Mouse (Mus musculus): ENCODE data around the gene Camsap3. TPM values are rescaled to one million over a fixed set of nuclear protein-coding genes. Genes with fewer than 3 reads are reported as not detected.

Gene Camsap3
- polyA plus RNA-seq (2015; fragmentation: Nextera tagmentation; extraction: Ambion mirVana): 23.4 and 26.1 TPM in 2 replicates

DNA sequence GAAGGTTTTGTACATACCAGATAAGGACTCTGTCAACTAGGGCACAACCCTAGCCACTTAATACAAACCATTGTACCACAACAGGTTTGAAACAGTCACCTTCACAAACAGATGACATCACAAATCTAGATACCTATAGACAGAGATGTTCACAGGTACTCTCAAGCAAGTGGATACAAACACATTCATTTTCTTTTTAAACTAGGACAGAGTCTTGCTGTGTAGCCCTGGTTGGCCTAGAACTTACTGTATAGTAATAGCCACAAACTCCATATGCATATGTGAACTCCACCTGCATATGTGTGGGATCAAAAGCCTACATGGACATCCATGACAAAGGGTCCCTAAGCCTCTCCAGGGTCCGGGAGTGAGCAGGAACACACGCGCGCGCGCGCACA is at the start of gene Camsap3:
TSS of gene Camsap3 (plus strand) at position 301 of the 398 bp plus-strand sequence.
- Histone ChIP-seq H3K4me1 (ENCODE audit: control insufficient read depth, insufficient read depth, low read length) (no peaks in the 10 kb centered on the region), H3K4me2 (ENCODE audit: low read depth, low read length) (peak within 1 kb of the TSS; percentile 83), H3K27me3 (replicated peaks; ENCODE audit: control insufficient read depth, insufficient read depth, low read length) (peaks cover 3% of the 10 kb centered on the region; the same call in 1 of the 2 replicates), H3K4me3 (ENCODE audit: low read length) (peak within 1 kb of the TSS; percentile 73), H3K36me3 (ENCODE audit: control insufficient read depth, insufficient read depth, low read length) (no peaks in the 10 kb centered on the region), H3K9me3 (ENCODE audit: control insufficient read depth, low read length) (no peaks in the 10 kb centered on the region), H3K27ac (ENCODE audit: low read length) (peak within 1 kb of the TSS; percentile 93), H3K9ac (ENCODE audit: low read depth, low read length) (peak within 1 kb of the TSS; percentile 87)
- WGBS: 3% methylated on average over 7 of the region's 7 CpGs
- no peak for ATAC-seq

DNA sequence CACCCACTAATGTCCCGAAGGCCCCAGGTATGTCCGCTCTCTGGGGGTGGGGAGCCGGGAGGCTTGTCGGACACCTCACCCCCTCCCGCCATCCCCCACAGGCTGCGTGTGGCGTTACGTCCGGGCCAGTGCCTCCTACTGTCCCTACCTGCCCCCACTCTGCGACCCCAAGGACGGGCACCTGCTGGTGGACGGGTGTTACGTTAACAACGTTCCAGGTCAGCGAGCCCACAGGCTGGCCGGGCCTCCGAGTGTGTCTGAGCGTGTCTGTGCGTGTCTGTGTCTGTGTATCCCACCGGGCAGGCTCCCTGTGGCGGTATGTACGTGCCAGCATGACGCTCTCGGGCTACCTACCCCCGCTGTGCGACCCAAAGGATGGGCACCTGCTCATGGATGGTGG is 49.4 kb upstream of the Camsap3 start:
- no peaks in the 10 kb centered on the region for H3K27me3 ChIP-seq (replicated peaks; ENCODE audit: control insufficient read depth, insufficient read depth, low read length)
- H3K9me3 ChIP-seq (ENCODE audit: control insufficient read depth, low read length): no peaks in the 10 kb centered on the region
- ATAC-seq: no peak
- H3K9ac ChIP-seq (ENCODE audit: low read depth, low read length): no peak overlapping the region
- no peak overlapping the region for H3K4me3 ChIP-seq (ENCODE audit: low read length)
- peaks cover 24% of the 10 kb centered on the region for H3K36me3 ChIP-seq (ENCODE audit: control insufficient read depth, insufficient read depth, low read length)
- no peaks in the 10 kb centered on the region for H3K4me1 ChIP-seq (ENCODE audit: control insufficient read depth, insufficient read depth, low read length)
- no peak overlapping the region for H3K27ac ChIP-seq (ENCODE audit: low read length)
- H3K4me2 ChIP-seq (ENCODE audit: low read depth, low read length): no peak overlapping the region
- 96% methylated on average over 26 of the region's 26 CpGs for WGBS

DNA sequence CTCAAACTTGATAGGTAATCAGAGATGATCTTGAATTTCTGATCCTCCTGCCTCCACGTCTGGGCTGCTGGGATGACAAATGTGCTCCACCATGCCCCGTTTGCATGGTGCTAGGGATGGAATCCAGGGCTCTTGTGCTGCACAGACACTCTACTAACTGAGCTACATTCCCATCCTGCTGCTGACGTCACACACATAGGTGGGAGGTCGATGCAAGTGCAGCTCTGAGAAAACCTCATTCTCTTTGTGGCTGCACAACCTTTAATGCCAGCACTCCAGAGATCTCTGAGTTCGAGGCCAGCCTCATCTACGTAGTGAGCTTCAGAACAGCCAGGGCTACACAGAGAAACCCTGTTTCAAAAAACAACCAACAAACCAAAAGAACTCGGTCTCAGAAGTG is 47.9 kb upstream of the Camsap3 start:
- peaks cover 35% of the 10 kb centered on the region for H3K36me3 ChIP-seq (ENCODE audit: control insufficient read depth, insufficient read depth, low read length)
- no peak for ATAC-seq
- H3K27me3 ChIP-seq (replicated peaks; ENCODE audit: control insufficient read depth, insufficient read depth, low read length): no peaks in the 10 kb centered on the region
- no peak overlapping the region for H3K4me2 ChIP-seq (ENCODE audit: low read depth, low read length)
- no peak overlapping the region for H3K27ac ChIP-seq (ENCODE audit: low read length)
- no peaks in the 10 kb centered on the region for H3K4me1 ChIP-seq (ENCODE audit: control insufficient read depth, insufficient read depth, low read length)
- no peaks in the 10 kb centered on the region for H3K9me3 ChIP-seq (ENCODE audit: control insufficient read depth, low read length)
- no peak overlapping the region for H3K4me3 ChIP-seq (ENCODE audit: low read length)
- 84% methylated on average over 7 of the region's 7 CpGs for WGBS
- H3K9ac ChIP-seq (ENCODE audit: low read depth, low read length): no peak overlapping the region

DNA sequence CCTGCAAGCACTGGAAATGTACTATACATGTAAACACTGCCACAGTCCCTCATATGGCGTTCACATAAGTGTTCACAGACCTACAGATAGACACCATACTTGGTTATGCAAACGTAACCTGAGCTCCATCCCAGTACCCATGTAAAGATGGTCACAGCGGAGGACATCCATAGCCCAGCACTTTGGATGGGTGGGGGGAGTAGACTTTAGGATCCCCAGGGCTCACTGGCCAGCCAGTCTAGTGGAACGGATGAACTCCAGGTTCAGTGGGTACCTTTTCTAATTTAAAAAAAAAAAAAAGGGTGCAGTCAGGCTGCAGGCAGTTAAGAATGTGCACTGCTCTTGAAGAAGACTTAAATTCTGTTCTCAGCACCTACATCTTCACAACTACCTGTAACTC is 47.0 kb upstream of the Camsap3 start:
- ATAC-seq: no peak
- Histone ChIP-seq H3K27me3 (replicated peaks; ENCODE audit: control insufficient read depth, insufficient read depth, low read length) (no peaks in the 10 kb centered on the region), H3K4me1 (ENCODE audit: control insufficient read depth, insufficient read depth, low read length) (no peaks in the 10 kb centered on the region), H3K36me3 (ENCODE audit: control insufficient read depth, insufficient read depth, low read length) (peaks cover 37% of the 10 kb centered on the region), H3K4me2 (ENCODE audit: low read depth, low read length) (no peak overlapping the region), H3K9ac (ENCODE audit: low read depth, low read length) (no peak overlapping the region), H3K27ac (ENCODE audit: low read length) (no peak overlapping the region), H3K4me3 (ENCODE audit: low read length) (no peak overlapping the region), H3K9me3 (ENCODE audit: control insufficient read depth, low read length) (no peaks in the 10 kb centered on the region)
- WGBS: 89% methylated on average over 4 of the region's 4 CpGs

DNA sequence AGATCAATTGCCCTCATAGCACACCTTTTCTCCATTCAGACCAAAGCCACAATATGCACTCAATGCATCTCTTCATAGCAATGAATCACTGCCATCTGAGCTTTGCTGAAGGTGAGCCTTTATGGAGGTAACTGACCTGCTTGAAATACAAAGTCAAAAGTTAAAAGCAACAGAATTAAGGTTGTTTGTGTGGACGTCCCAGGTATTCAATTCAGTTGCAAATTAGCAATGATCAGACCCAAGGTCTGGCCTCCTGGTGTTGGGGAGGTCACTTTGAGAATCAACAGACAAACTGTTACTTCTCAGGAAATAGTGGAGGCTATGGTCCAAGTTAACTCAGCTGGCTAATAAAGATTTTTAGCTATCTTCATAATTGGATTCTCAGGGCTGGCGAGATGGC is 40.6 kb upstream of the Camsap3 start:
- WGBS: 90% methylated on average over 2 of the region's 2 CpGs

DNA sequence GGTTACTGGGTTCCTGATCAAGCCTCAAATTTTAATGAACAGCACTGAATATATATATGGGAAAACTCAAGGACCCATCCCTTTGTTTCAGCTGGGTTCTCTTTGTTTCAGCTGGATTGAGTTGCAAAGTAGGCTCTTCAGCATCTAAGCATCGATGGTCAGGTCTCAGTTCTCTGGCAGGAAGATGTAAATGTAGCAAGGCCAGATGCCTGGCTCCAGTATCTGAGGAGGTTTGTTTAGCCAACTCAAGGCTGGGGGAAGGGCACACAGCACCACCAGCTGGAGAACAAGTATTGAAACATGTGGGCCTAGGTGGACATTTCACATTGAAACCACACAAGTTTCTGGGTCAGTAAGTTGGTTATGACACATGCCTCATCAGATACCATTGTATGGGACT is 34.9 kb upstream of the Camsap3 start:
- Histone ChIP-seq H3K36me3 (ENCODE audit: control insufficient read depth, insufficient read depth, low read length) (no peaks in the 10 kb centered on the region), H3K27ac (ENCODE audit: low read length) (no peak overlapping the region), H3K4me3 (ENCODE audit: low read length) (no peak overlapping the region), H3K9me3 (ENCODE audit: control insufficient read depth, low read length) (no peaks in the 10 kb centered on the region), H3K9ac (ENCODE audit: low read depth, low read length) (no peak overlapping the region), H3K4me1 (ENCODE audit: control insufficient read depth, insufficient read depth, low read length) (no peaks in the 10 kb centered on the region), H3K27me3 (replicated peaks; ENCODE audit: control insufficient read depth, insufficient read depth, low read length) (no peaks in the 10 kb centered on the region), H3K4me2 (ENCODE audit: low read depth, low read length) (no peak overlapping the region)
- 76% methylated on average over 1 of the region's 1 CpGs for WGBS
- no peak for ATAC-seq

More for the DNA sequence above, 40.6 kb upstream of the Camsap3 start:
- no peak overlapping the region for H3K4me3 ChIP-seq (ENCODE audit: low read length)
- H3K9ac ChIP-seq (ENCODE audit: low read depth, low read length): no peak overlapping the region
- no peaks in the 10 kb centered on the region for H3K27me3 ChIP-seq (replicated peaks; ENCODE audit: control insufficient read depth, insufficient read depth, low read length)
- H3K9me3 ChIP-seq (ENCODE audit: control insufficient read depth, low read length): no peaks in the 10 kb centered on the region
- no peak overlapping the region for H3K4me2 ChIP-seq (ENCODE audit: low read depth, low read length)
- no peak for ATAC-seq
- H3K27ac ChIP-seq (ENCODE audit: low read length): no peak overlapping the region
- H3K4me1 ChIP-seq (ENCODE audit: control insufficient read depth, insufficient read depth, low read length): no peaks in the 10 kb centered on the region
- peaks cover 16% of the 10 kb centered on the region; the same call in 1 of the 2 replicates for H3K36me3 ChIP-seq (ENCODE audit: control insufficient read depth, insufficient read depth, low read length)

DNA sequence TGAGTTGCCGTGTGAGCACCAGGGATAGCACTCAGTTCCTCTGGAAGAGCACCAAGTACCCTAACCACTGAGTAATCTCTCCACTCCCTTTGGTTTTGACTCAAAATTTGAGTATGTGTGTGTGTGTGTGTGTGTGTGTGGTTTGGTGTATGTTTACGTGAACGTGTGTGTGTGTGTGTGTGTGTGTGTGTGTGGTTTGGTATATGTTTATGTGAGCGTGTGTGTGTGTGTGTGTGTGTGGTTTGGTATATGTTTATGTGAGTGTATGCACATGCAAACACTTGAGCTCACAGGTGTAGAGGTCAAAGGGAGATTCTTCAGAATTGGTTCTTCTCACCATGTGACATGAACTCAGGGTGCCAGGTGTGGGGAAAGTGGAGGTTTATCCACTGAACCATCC is 31.0 kb upstream of the Camsap3 start:
- no peak overlapping the region for H3K9ac ChIP-seq (ENCODE audit: low read depth, low read length)
- peak; percentile 80 for ATAC-seq
- H3K36me3 ChIP-seq (ENCODE audit: control insufficient read depth, insufficient read depth, low read length): no peaks in the 10 kb centered on the region
- WGBS: 60% methylated on average over 4 of the region's 4 CpGs
- H3K27me3 ChIP-seq (replicated peaks; ENCODE audit: control insufficient read depth, insufficient read depth, low read length): no peaks in the 10 kb centered on the region
- H3K4me2 ChIP-seq (ENCODE audit: low read depth, low read length): no peak overlapping the region
- no peaks in the 10 kb centered on the region for H3K4me1 ChIP-seq (ENCODE audit: control insufficient read depth, insufficient read depth, low read length)
- H3K9me3 ChIP-seq (ENCODE audit: control insufficient read depth, low read length): no peaks in the 10 kb centered on the region
- no peak overlapping the region for H3K4me3 ChIP-seq (ENCODE audit: low read length)
- H3K27ac ChIP-seq (ENCODE audit: low read length): no peak overlapping the region

DNA sequence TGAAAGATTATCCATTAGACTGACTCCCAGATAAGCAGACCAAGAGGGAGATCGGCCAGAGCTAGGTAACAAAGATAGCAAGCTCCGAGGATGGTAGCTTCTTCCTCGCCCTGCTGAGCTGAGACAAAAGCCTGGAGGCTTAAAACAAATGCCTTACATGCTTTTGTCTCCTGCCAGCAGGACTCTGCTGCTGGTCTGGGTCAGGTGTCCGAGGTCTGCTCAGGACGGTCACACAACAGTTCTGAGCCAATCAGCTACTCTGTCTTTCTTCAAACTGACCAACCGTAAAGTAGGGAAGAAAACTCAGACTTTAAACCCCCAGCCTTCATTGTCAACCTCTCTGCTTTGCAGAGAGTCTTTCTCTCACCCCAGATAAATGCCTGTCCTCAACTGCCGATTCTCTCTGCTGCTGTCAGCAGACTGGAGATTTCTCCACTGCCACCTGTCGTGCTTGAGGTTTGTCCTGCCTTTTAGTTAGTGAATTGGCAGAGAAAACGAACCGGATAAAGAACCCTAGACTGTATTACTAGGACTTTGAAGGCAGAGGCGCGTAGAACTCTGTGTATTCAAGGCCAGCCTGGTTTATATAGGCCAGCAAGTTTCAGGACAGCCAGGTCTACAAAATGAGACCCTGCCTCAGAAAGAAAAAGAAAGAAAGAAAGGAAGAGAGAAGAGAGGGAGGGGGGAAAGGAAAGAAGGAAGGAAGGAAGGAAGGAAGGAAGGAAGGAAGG is 19.3 kb upstream of the Camsap3 start, which contains the start of gene C330021F23Rik:
TSS of gene C330021F23Rik (plus strand) at position 350 of the 731 bp plus-strand sequence.
- peak within 1 kb of the TSS; percentile 49 for H3K4me2 ChIP-seq (ENCODE audit: low read depth, low read length)
- H3K36me3 ChIP-seq (ENCODE audit: control insufficient read depth, insufficient read depth, low read length): no peaks in the 10 kb centered on the region
- H3K27ac ChIP-seq (ENCODE audit: low read length): peak within 1 kb of the TSS; percentile 65; the same call in 1 of the 2 replicates
- peak within 1 kb of the TSS; percentile 40 for H3K4me3 ChIP-seq (ENCODE audit: low read length)
- no peaks in the 10 kb centered on the region for H3K9me3 ChIP-seq (ENCODE audit: control insufficient read depth, low read length)
- no peaks in the 10 kb centered on the region for H3K4me1 ChIP-seq (ENCODE audit: control insufficient read depth, insufficient read depth, low read length)
- no peaks in the 10 kb centered on the region for H3K27me3 ChIP-seq (replicated peaks; ENCODE audit: control insufficient read depth, insufficient read depth, low read length)
- peak; percentile 88 for ATAC-seq
- WGBS: 4% methylated on average over 12 of the region's 12 CpGs
- H3K9ac ChIP-seq (ENCODE audit: low read depth, low read length): peak within 1 kb of the TSS; percentile 52

DNA sequence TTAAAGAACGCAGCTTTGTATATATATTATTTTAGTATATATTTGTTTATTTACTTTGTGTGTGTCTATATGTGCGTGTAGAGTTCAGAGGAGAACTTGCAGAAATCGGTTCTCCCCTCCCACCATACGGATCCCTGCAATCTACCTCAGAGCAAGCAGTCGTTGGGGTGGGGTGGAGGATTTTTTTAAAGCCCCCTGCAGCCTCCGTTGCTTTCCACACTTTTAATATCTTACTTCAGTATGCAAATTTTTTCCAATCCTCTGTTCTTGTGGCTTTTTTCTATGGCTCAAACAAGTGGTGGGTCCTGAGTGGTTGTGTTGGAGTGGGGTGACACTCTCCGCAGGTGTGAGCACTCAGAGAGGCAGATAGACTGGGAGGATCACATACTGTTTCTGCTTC is 18.7 kb upstream of the Camsap3 start:
- WGBS: 7% methylated on average over 7 of the region's 7 CpGs
- no peaks in the 10 kb centered on the region for H3K36me3 ChIP-seq (ENCODE audit: control insufficient read depth, insufficient read depth, low read length)
- H3K27me3 ChIP-seq (replicated peaks; ENCODE audit: control insufficient read depth, insufficient read depth, low read length): no peaks in the 10 kb centered on the region
- H3K9me3 ChIP-seq (ENCODE audit: control insufficient read depth, low read length): no peaks in the 10 kb centered on the region
- peak overlapping the region; percentile 49 for H3K4me2 ChIP-seq (ENCODE audit: low read depth, low read length)
- H3K4me3 ChIP-seq (ENCODE audit: low read length): peak overlapping the region; percentile 40
- ATAC-seq: peak; percentile 30; the same call in 1 of the 2 replicates
- H3K27ac ChIP-seq (ENCODE audit: low read length): no peak overlapping the region
- no peaks in the 10 kb centered on the region for H3K4me1 ChIP-seq (ENCODE audit: control insufficient read depth, insufficient read depth, low read length)
- H3K9ac ChIP-seq (ENCODE audit: low read depth, low read length): peak overlapping the region; percentile 52

Measured in intestine, embryonic 16.5 days (tissue).